Mouse (Mus musculus) myocyte (in vitro differentiated cells): Measurements from ENCODE around the gene Olfr461.

Experiments
- POLR2A ChIP-seq: IDR thresholded peaks from one replicate; pipeline ENCODE4 v1.6.1; 2011; ENCODE audit warnings: low read depth, mild to moderate bottlenecking, control low read depth, moderate library complexity; ENCODE audit not compliant: insufficient read length
- POLR2AphosphoS2 ChIP-seq: IDR thresholded peaks from one replicate; pipeline ENCODE4 v1.6.1; 2011; ENCODE audit warnings: low read depth, control low read depth; ENCODE audit not compliant: insufficient read length
- TCF12 ChIP-seq: IDR thresholded peaks from one replicate; pipeline ENCODE4 v1.6.1; 2011; ENCODE audit warnings: mild to moderate bottlenecking, control low read depth; ENCODE audit not compliant: poor library complexity, insufficient read depth, severe bottlenecking
- USF1 ChIP-seq: IDR thresholded peaks from one replicate; pipeline ENCODE4 v1.6.1; 2011; ENCODE audit warnings: low read depth, mild to moderate bottlenecking, control low read depth, moderate library complexity

DNA sequence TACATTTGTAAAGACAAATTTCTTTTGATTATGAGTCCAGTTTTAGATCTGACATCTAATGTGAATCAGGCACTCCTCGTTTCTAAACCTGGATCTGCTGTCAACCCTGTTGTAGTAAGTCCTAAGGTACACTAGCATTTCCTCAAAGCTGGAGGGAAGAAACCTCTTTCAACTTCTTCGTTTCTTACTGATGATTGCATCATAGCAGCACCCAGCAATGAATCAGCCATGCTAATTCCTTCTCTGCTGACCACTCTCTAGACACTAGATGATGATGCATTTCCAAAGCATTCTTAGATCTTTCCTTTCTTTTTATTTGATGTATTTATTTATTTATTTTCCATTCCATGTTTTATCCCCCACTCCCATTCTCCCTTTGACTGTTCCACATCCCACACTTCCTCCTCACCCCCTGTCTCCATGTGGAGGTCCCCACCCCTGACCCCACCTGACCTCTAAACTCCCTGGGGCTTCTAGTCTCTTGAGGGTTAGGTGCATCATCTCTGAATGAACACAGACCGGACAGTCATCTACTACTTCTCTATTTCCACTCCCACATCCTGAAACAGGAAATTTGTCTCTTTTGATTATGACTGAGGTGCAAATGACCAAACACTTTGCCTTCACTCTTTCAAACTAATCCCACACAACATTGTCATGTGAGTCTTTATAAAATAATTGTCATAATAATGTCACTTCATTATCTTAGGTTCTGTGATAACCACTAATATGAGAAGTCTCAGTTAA is 40.1 kb upstream of the Olfr461 start:
- TF ChIP-seq USF1: no peak
- no peak for TF ChIP-seq TCF12
- TF ChIP-seq POLR2AphosphoS2: no peak
- no peak for TF ChIP-seq POLR2A
